Mouse (Mus musculus): ENCODE measurements around the gene Cacna1g. TPM values are rescaled to one million over a fixed set of nuclear protein-coding genes. Genes with fewer than 3 reads are reported as not detected.
A peak's percentile ranks its signal among the peaks of the same experiment; 100 is the strongest.

The Cacna1g gene
- polyA plus RNA-seq, 1 experiment from 2014 or later: 7.6 TPM

- ATAC-seq (ENCODE audit: low FRiP score): peak; percentile 5; the same call in 1 of the 2 replicates
- Histone ChIP-seq H3K4me3 (ENCODE audit: low read depth, low read length) (peak overlapping the region; percentile 72), H3K4me2 (peak overlapping the region; percentile 98), H3K27me3 (ENCODE audit: control insufficient read depth, insufficient read depth, low read length) (peaks cover 18% of the 10 kb centered on the region; the same call in 1 of the 2 replicates), H3K27ac (ENCODE audit: low read depth, low read length) (peak overlapping the region; percentile 57; the same call in 1 of the 2 replicates), H3K9me3 (ENCODE audit: control insufficient read depth, low read length) (no peaks in the 10 kb centered on the region), H3K36me3 (ENCODE audit: control insufficient read depth, insufficient read depth, low read length) (no peaks in the 10 kb centered on the region), H3K4me1 (ENCODE audit: control insufficient read depth, insufficient read depth, low read length) (peaks cover 55% of the 10 kb centered on the region), H3K9ac (ENCODE audit: low read length) (peak overlapping the region; percentile 92)
- WGBS: under 1% methylated on average over 51 of the region's 52 CpGs
- peak; percentile 96 for DNase-seq (ENCODE audit: low spot score, missing footprints)
Measured at GRCm38 (mm10) chr11:94472916-94473706, 887 bp downstream of the Cacna1g start.

DNA sequence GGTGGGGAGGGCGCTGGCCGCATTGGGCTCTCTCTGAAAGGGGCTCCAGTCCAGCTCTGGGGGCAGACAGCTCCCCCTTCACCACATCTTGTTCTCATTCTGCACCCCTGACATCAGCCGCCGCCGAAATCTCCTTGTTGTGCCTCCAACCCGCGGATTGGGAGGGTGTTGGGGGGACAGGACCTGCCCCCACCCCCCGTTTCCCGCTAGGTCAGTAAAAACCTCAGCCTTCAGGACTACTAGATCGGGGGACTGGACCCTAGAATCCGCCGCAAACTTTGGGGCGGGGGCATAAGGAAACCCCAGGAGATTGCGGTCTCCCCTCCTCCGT, 1.4 kb downstream of the Cacna1g start:
- H3K27ac ChIP-seq (ENCODE audit: low read depth, low read length): no peak overlapping the region
- no peaks in the 10 kb centered on the region for H3K36me3 ChIP-seq (ENCODE audit: control insufficient read depth, insufficient read depth, low read length)
- WGBS: under 1% methylated on average over 15 of the region's 15 CpGs
- H3K4me1 ChIP-seq (ENCODE audit: control insufficient read depth, insufficient read depth, low read length): peaks cover 59% of the 10 kb centered on the region
- H3K4me2 ChIP-seq: peak overlapping the region; percentile 98
- peaks cover 18% of the 10 kb centered on the region; the same call in 1 of the 2 replicates for H3K27me3 ChIP-seq (ENCODE audit: control insufficient read depth, insufficient read depth, low read length)
- no peak for ATAC-seq (ENCODE audit: low FRiP score)
- peak; percentile 94 for DNase-seq (ENCODE audit: low spot score, missing footprints)
- no peaks in the 10 kb centered on the region for H3K9me3 ChIP-seq (ENCODE audit: control insufficient read depth, low read length)
- H3K4me3 ChIP-seq (ENCODE audit: low read depth, low read length): peak overlapping the region; percentile 72
- H3K9ac ChIP-seq (ENCODE audit: low read length): peak overlapping the region; percentile 92

- H3K9ac ChIP-seq (ENCODE audit: low read length): peak overlapping the region; percentile 92
- no peak for ATAC-seq (ENCODE audit: low FRiP score)
- peaks cover 59% of the 10 kb centered on the region for H3K4me1 ChIP-seq (ENCODE audit: control insufficient read depth, insufficient read depth, low read length)
- H3K9me3 ChIP-seq (ENCODE audit: control insufficient read depth, low read length): no peaks in the 10 kb centered on the region
- DNase-seq (ENCODE audit: low spot score, missing footprints): peak; percentile 92
- H3K4me3 ChIP-seq (ENCODE audit: low read depth, low read length): peak overlapping the region; percentile 72
- H3K27me3 ChIP-seq (ENCODE audit: control insufficient read depth, insufficient read depth, low read length): peaks cover 18% of the 10 kb centered on the region; the same call in 1 of the 2 replicates
- no peaks in the 10 kb centered on the region for H3K36me3 ChIP-seq (ENCODE audit: control insufficient read depth, insufficient read depth, low read length)
- H3K4me2 ChIP-seq: peak overlapping the region; percentile 98
- H3K27ac ChIP-seq (ENCODE audit: low read depth, low read length): no peak overlapping the region; the same call in 1 of the 2 replicates
- WGBS: 2% methylated on average over 17 of the region's 17 CpGs
Measured at GRCm38 (mm10) chr11:94471740-94472584, 2.0 kb downstream of the Cacna1g start.

DNA sequence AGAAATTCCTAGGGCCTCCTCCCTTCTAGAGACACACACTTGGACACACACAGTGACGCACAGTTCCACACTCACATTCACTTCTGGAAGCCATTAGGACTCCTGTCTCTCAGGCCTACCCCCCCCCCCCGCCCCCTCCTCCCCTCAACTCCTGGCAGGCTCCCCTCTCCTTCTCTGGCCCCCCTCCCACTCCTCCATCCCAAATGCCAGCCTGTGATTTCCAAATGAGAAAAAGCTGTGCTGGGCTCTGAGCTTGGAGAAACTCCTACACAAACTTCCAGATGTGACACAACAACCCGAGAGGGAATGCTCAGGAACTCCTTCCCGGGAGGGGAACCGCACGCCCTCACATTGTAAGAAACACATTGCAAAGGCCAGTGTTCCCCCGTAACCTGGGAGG, 3.6 kb downstream of the Cacna1g start:
- no peak overlapping the region; the same call in 1 of the 2 replicates for H3K27ac ChIP-seq (ENCODE audit: low read depth, low read length)
- H3K4me1 ChIP-seq (ENCODE audit: control insufficient read depth, insufficient read depth, low read length): peaks cover 57% of the 10 kb centered on the region
- H3K4me3 ChIP-seq (ENCODE audit: low read depth, low read length): no peak overlapping the region
- ATAC-seq (ENCODE audit: low FRiP score): no peak
- 18% methylated on average over 6 of the region's 7 CpGs for WGBS
- peak overlapping the region; percentile 98; the same call in 1 of the 2 replicates for H3K4me2 ChIP-seq
- H3K36me3 ChIP-seq (ENCODE audit: control insufficient read depth, insufficient read depth, low read length): no peaks in the 10 kb centered on the region
- H3K9ac ChIP-seq (ENCODE audit: low read length): no peak overlapping the region
- no peaks in the 10 kb centered on the region for H3K9me3 ChIP-seq (ENCODE audit: control insufficient read depth, low read length)
- no peak for DNase-seq (ENCODE audit: low spot score, missing footprints)
- H3K27me3 ChIP-seq (ENCODE audit: control insufficient read depth, insufficient read depth, low read length): peaks cover 10% of the 10 kb centered on the region; the same call in 1 of the 2 replicates

DNA sequence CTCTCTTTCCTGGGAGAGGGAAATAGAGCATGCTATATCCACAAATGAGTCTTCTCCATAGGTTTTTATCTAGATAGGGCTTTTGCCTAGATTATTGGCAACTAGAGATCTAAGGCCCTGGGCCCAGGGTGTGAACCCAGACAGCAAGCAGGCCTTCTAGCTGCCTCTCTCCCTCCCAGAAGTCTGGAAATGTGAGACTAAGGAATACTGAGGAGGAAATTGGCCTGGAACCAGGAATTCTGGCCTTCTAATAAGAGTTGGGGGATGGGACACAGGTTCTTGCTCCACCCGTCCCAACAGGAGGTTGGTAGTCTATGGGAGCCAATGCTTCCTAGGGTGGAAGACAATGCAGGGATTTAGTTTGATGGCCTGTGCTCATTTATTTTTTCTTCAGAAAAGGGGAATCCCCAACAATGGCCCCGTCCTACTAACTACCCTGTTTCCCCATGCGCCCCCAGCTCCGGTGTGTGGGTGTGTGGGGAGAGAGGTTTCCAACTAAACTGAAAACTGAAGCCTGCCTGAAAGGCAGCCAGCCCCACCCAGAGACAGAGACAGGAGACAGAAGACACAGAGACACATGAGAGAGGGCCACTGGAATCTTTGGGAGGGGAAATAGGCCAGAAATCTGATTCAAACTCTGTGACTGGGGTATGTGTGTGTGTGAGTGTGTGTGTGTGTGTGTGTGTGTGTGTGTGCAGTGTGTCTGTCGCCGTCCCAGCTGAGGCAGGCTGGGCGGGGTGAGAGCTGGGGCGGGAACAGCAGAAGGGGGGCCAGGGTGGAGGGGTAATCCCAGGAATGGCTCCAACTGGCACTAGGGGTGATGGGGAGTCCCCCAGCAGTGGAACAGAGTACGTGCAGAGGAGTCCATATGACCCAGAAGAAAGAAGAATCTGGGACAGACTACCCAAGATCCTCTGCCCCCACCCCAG, 4.6 kb downstream of the Cacna1g start:
- Histone ChIP-seq H3K36me3 (ENCODE audit: control insufficient read depth, insufficient read depth, low read length) (no peaks in the 10 kb centered on the region), H3K9me3 (ENCODE audit: control insufficient read depth, low read length) (no peaks in the 10 kb centered on the region), H3K4me3 (ENCODE audit: low read depth, low read length) (no peak overlapping the region; the same call in 1 of the 2 replicates), H3K27me3 (ENCODE audit: control insufficient read depth, insufficient read depth, low read length) (peaks cover under 1% of the 10 kb centered on the region; the same call in 1 of the 2 replicates), H3K4me2 (peak overlapping the region; percentile 19), H3K4me1 (ENCODE audit: control insufficient read depth, insufficient read depth, low read length) (peaks cover 57% of the 10 kb centered on the region), H3K9ac (ENCODE audit: low read length) (peak overlapping the region; percentile 24), H3K27ac (ENCODE audit: low read depth, low read length) (peak overlapping the region; percentile 88)
- DNase-seq (ENCODE audit: low spot score, missing footprints): no peak
- ATAC-seq (ENCODE audit: low FRiP score): no peak
- 12% methylated on average over 9 of the region's 9 CpGs for WGBS

GRCm38 (mm10) chr11:94468582-94469064, 5.4 kb downstream of the Cacna1g start:
- H3K4me3 ChIP-seq (ENCODE audit: low read depth, low read length): no peak overlapping the region
- peak overlapping the region; percentile 88 for H3K27ac ChIP-seq (ENCODE audit: low read depth, low read length)
- WGBS: 2% methylated on average over 4 of the region's 4 CpGs
- ATAC-seq (ENCODE audit: low FRiP score) (peak; percentile 89), DNase-seq (ENCODE audit: low spot score, missing footprints) (peak; percentile 98)
- no peaks in the 10 kb centered on the region for H3K36me3 ChIP-seq (ENCODE audit: control insufficient read depth, insufficient read depth, low read length)
- no peak overlapping the region for H3K9ac ChIP-seq (ENCODE audit: low read length)
- peaks cover 56% of the 10 kb centered on the region for H3K4me1 ChIP-seq (ENCODE audit: control insufficient read depth, insufficient read depth, low read length)
- H3K9me3 ChIP-seq (ENCODE audit: control insufficient read depth, low read length): no peaks in the 10 kb centered on the region
- no peaks in the 10 kb centered on the region for H3K27me3 ChIP-seq (ENCODE audit: control insufficient read depth, insufficient read depth, low read length)
- H3K4me2 ChIP-seq: peak overlapping the region; percentile 19

- H3K27me3 ChIP-seq (ENCODE audit: control insufficient read depth, insufficient read depth, low read length): no peaks in the 10 kb centered on the region
- ATAC-seq (ENCODE audit: low FRiP score) (no peak), DNase-seq (ENCODE audit: low spot score, missing footprints) (no peak)
- no peak overlapping the region for H3K4me3 ChIP-seq (ENCODE audit: low read depth, low read length)
- H3K36me3 ChIP-seq (ENCODE audit: control insufficient read depth, insufficient read depth, low read length): no peaks in the 10 kb centered on the region
- 89% methylated on average over 17 of the region's 17 CpGs for WGBS
- peaks cover 43% of the 10 kb centered on the region for H3K4me1 ChIP-seq (ENCODE audit: control insufficient read depth, insufficient read depth, low read length)
- H3K9ac ChIP-seq (ENCODE audit: low read length): no peak overlapping the region
- H3K4me2 ChIP-seq: no peak overlapping the region
- no peak overlapping the region for H3K27ac ChIP-seq (ENCODE audit: low read depth, low read length)
- H3K9me3 ChIP-seq (ENCODE audit: control insufficient read depth, low read length): no peaks in the 10 kb centered on the region
Measured at GRCm38 (mm10) chr11:94466333-94466855, 7.6 kb downstream of the Cacna1g start.

DNA sequence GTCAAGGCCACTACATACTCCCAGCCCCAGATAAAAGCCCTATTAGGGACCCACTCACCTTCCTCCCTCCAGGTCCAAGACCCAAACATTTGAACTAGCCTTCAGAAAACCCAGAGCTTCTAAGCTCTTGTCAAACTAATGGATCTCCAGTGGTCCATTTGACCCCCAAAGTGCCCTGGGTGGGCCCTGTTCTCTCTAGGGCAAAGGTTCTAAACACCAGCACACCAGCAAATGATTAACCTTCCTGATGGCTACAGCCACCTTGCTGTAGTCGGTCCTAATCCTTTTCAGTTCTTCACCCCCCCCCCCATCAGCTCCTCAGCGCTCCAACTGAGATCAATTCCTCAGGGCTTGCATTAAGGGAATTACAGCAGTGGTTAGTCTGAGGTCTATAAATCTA, 9.8 kb downstream of the Cacna1g start:
- Histone ChIP-seq H3K27me3 (ENCODE audit: control insufficient read depth, insufficient read depth, low read length) (no peaks in the 10 kb centered on the region), H3K9me3 (ENCODE audit: control insufficient read depth, low read length) (no peaks in the 10 kb centered on the region), H3K4me3 (ENCODE audit: low read depth, low read length) (no peak overlapping the region), H3K4me1 (ENCODE audit: control insufficient read depth, insufficient read depth, low read length) (peaks cover 22% of the 10 kb centered on the region), H3K27ac (ENCODE audit: low read depth, low read length) (no peak overlapping the region), H3K9ac (ENCODE audit: low read length) (no peak overlapping the region), H3K4me2 (no peak overlapping the region), H3K36me3 (ENCODE audit: control insufficient read depth, insufficient read depth, low read length) (no peaks in the 10 kb centered on the region; the same call in 1 of the 2 replicates)
- ATAC-seq (ENCODE audit: low FRiP score) (no peak), DNase-seq (ENCODE audit: low spot score, missing footprints) (no peak)
- 38% methylated on average over 2 of the region's 2 CpGs for WGBS

All from midbrain, embryonic 11.5 days (tissue).